Mouse (Mus musculus): ENCODE results near the gene Tbx1. TPM values are rescaled to one million over a fixed set of nuclear protein-coding genes. Genes with fewer than 3 reads are reported as not detected.

The Tbx1 gene
- polyA plus RNA-seq, 1 experiment from 2014 or later: 1.1 TPM

GRCm38 (mm10) chr16:18628948-18629340 is 38.5 kb upstream of the Tbx1 start:
- H3K9me3 ChIP-seq: no peaks in the 10 kb centered on the region
- no peak for ATAC-seq (ENCODE audit: insufficient read depth, low FRiP score, low read depth)
- H3K9ac ChIP-seq: peak overlapping the region; percentile 73
- no peaks in the 10 kb centered on the region for H3K36me3 ChIP-seq
- WGBS: 36% methylated on average over 2 of the region's 2 CpGs
- H3K27ac ChIP-seq: no peak overlapping the region
- peaks cover 28% of the 10 kb centered on the region for H3K4me1 ChIP-seq
- peak overlapping the region; percentile 91 for H3K4me2 ChIP-seq
- H3K4me3 ChIP-seq (replicated peaks): peak overlapping the region; percentile 73
- H3K27me3 ChIP-seq (replicated peaks): peaks cover 25% of the 10 kb centered on the region

DNA sequence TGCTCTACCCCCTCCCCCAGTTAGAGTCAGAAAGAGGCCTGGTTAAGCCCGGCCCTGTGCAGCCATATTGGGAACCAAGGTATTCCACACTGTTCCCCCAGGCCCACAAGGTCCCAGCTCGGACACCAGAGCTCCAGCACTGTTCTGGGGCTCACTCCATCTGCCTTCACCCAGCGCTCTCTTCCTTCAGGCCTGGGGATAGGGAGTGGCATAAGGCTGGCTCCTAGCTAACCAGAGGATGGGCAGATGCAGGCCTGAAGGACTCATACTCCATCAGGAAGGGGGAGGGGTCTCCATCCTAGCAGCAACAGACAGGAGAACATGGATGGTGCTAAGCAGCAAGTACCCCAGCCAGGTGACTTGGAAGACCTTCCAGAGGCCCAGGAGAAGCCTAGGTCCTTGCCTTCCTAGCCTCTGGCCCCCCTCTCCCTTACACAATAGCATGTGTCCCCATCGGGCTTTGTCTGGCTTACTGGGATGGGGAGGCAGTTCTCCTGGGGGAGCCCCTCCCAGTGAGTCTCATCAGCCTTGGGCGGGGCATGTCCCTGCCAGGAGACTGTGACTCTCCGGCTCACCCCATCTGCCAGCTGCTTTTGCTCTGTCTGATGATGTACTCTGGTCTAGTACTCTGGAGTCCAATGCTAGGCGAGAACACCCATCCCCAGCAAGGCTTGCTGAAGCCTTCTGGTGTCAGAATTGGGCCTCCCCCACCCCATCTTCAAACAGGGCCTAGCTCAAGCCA is 37.9 kb upstream of the Tbx1 start:
- H3K9ac ChIP-seq: no peak overlapping the region
- H3K4me1 ChIP-seq: peaks cover 28% of the 10 kb centered on the region
- H3K27ac ChIP-seq: no peak overlapping the region
- peak overlapping the region; percentile 73 for H3K4me3 ChIP-seq (replicated peaks)
- no peak for ATAC-seq (ENCODE audit: insufficient read depth, low FRiP score, low read depth)
- H3K27me3 ChIP-seq (replicated peaks): peaks cover 31% of the 10 kb centered on the region
- H3K4me2 ChIP-seq: peak overlapping the region; percentile 91
- no peaks in the 10 kb centered on the region for H3K9me3 ChIP-seq
- 68% methylated on average over 7 of the region's 7 CpGs for WGBS
- no peaks in the 10 kb centered on the region for H3K36me3 ChIP-seq

DNA sequence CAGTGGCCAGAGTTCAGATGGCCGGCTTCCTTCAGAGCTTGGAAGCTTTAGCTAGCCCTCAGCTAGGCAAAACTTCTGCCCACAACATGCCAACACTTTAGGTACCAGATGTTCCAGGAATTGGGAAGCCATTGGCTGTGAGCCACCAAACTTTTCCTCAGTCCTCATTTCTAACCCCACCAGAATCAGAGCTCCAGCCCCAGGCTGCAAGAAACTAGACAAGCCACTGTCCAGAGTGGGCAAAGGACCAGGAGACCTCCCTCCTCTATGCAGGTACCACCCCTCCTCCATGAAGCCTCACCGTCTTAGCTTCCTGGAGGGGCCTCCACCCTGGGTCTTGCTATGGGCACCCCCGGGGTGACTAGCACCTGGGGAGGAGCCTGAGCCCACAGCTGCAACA is 36.7 kb upstream of the Tbx1 start:
- WGBS: 61% methylated on average over 3 of the region's 3 CpGs
- H3K4me3 ChIP-seq (replicated peaks): peak overlapping the region; percentile 53; the same call in 1 of the 2 replicates
- H3K9ac ChIP-seq: no peak overlapping the region
- ATAC-seq (ENCODE audit: insufficient read depth, low FRiP score, low read depth): no peak
- H3K9me3 ChIP-seq: no peaks in the 10 kb centered on the region
- no peak overlapping the region for H3K27ac ChIP-seq
- H3K4me2 ChIP-seq: no peak overlapping the region
- H3K36me3 ChIP-seq: no peaks in the 10 kb centered on the region
- peaks cover 28% of the 10 kb centered on the region for H3K4me1 ChIP-seq
- peaks cover 43% of the 10 kb centered on the region for H3K27me3 ChIP-seq (replicated peaks)

GRCm38 (mm10) chr16:18626376-18626878 is 36.0 kb upstream of the Tbx1 start, which contains the start of gene Gm49601:
Gene Gm49601 (minus strand): TSS chr16:18626427.
- Histone ChIP-seq H3K36me3 (no peaks in the 10 kb centered on the region), H3K4me1 (peaks cover 35% of the 10 kb centered on the region), H3K4me2 (peak within 1 kb of the TSS; percentile 92), H3K9ac (peak within 1 kb of the TSS; percentile 29), H3K4me3 (replicated peaks) (peak within 1 kb of the TSS; percentile 53), H3K9me3 (no peaks in the 10 kb centered on the region), H3K27me3 (replicated peaks) (peaks cover 50% of the 10 kb centered on the region), H3K27ac (no peak within 1 kb of the TSS)
- WGBS: under 1% methylated on average over 65 of the region's 65 CpGs
- peak; percentile 47; the same call in 1 of the 2 replicates for ATAC-seq (ENCODE audit: insufficient read depth, low FRiP score, low read depth)

DNA sequence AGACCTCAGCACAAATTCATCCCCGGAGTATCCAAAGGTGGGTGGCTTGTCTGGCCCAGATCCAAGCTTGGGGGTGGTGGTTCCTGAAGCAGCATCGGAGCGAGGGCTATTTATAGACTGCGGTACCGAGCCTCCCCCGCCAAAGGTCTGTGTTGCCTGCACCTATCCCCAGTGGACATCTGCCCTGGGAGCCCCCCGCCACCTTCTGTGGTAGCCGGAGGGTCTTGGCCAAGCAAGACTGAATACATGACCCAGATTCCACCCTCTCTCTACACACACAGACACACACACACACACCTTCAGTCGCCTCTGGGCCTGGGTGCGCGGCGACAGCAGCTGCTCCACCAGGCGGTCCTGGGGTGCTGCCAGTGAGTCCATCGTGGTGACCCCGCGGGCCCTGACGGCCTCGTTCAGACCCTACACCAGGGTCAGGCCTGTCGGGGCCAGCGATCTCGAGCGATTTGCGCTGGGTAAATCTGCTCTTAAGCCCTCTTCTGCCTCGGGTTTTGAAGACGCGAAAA is 35.4 kb upstream of the Tbx1 start:
- ATAC-seq (ENCODE audit: insufficient read depth, low FRiP score, low read depth): no peak
- H3K4me3 ChIP-seq (replicated peaks): peak overlapping the region; percentile 53
- 0 out of 2 replicates have a peak overlapping the region, but pooled peaks have one; percentile 29 for H3K9ac ChIP-seq
- H3K27ac ChIP-seq: no peak overlapping the region
- peaks cover 40% of the 10 kb centered on the region for H3K4me1 ChIP-seq
- WGBS: 23% methylated on average over 26 of the region's 26 CpGs
- H3K27me3 ChIP-seq (replicated peaks): peaks cover 56% of the 10 kb centered on the region
- H3K36me3 ChIP-seq: no peaks in the 10 kb centered on the region
- H3K9me3 ChIP-seq: no peaks in the 10 kb centered on the region
- H3K4me2 ChIP-seq: peak overlapping the region; percentile 92

- Histone ChIP-seq H3K4me1 (peaks cover 46% of the 10 kb centered on the region), H3K27ac (no peak overlapping the region), H3K9ac (no peak overlapping the region), H3K4me3 (replicated peaks) (no peak overlapping the region), H3K9me3 (no peaks in the 10 kb centered on the region), H3K4me2 (no peak overlapping the region), H3K27me3 (replicated peaks) (peaks cover 63% of the 10 kb centered on the region), H3K36me3 (no peaks in the 10 kb centered on the region)
- no peak for ATAC-seq (ENCODE audit: insufficient read depth, low FRiP score, low read depth)
- WGBS: 64% methylated on average over 14 of the region's 14 CpGs
Measured at GRCm38 (mm10) chr16:18625097-18625496, 34.6 kb upstream of the Tbx1 start.

- no peak overlapping the region for H3K4me3 ChIP-seq (replicated peaks)
- no peaks in the 10 kb centered on the region for H3K9me3 ChIP-seq
- H3K9ac ChIP-seq: no peak overlapping the region
- no peak overlapping the region for H3K27ac ChIP-seq
- H3K4me1 ChIP-seq: peaks cover 46% of the 10 kb centered on the region
- H3K4me2 ChIP-seq: no peak overlapping the region
- H3K36me3 ChIP-seq: no peaks in the 10 kb centered on the region
- peaks cover 68% of the 10 kb centered on the region for H3K27me3 ChIP-seq (replicated peaks)
- ATAC-seq (ENCODE audit: insufficient read depth, low FRiP score, low read depth): no peak
- WGBS: 63% methylated on average over 15 of the region's 15 CpGs
Measured at GRCm38 (mm10) chr16:18624641-18625040, 34.2 kb upstream of the Tbx1 start.

DNA sequence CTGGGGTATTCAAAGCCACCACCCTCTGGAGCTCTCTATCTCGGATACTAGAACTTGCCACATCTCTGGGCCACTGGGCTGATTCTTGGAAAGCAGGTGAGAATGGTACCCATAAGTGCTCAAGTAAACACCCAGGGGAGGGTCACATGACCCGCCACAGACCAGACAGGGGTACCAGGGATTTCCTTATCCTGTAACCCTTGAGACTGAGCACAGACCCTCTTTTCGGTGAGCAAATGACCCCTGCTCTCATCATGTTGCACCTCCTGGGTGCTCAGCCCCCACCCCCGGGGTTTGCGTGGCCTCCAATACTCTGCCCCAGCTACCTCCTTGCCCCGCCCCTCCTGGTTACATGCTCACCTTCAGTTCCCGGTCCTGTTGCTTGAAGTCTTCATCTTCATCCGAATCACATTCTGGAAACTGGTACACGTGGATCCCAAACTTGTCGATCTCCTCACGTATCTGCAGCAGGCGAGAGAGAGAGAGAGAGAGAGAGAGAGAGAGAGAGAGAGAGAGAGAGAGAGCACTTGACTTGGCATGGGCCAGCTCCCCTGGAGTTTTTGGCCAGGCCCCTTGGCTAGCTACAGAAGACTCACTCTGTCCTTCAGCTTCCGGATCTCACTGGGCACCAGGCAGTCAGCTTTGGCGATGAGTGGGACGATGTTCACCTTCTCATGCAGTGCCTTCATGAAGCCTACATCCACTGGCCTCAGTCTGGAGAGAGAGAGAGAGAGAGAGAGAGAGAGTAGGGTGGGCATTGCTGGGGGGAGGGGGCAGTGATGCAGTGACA is 33.5 kb upstream of the Tbx1 start:
- Histone ChIP-seq H3K9ac (no peak overlapping the region), H3K36me3 (no peaks in the 10 kb centered on the region), H3K27ac (no peak overlapping the region), H3K27me3 (replicated peaks) (peaks cover 75% of the 10 kb centered on the region), H3K4me2 (no peak overlapping the region), H3K9me3 (no peaks in the 10 kb centered on the region), H3K4me3 (replicated peaks) (no peak overlapping the region), H3K4me1 (peaks cover 41% of the 10 kb centered on the region)
- ATAC-seq (ENCODE audit: insufficient read depth, low FRiP score, low read depth): no peak
- 69% methylated on average over 15 of the region's 15 CpGs for WGBS

GRCm38 (mm10) chr16:18622916-18623750 is 32.7 kb upstream of the Tbx1 start:
- Histone ChIP-seq H3K36me3 (no peaks in the 10 kb centered on the region), H3K27me3 (replicated peaks) (peaks cover 83% of the 10 kb centered on the region), H3K9me3 (no peaks in the 10 kb centered on the region), H3K4me3 (replicated peaks) (no peak overlapping the region), H3K9ac (no peak overlapping the region), H3K27ac (no peak overlapping the region), H3K4me2 (no peak overlapping the region), H3K4me1 (peaks cover 34% of the 10 kb centered on the region)
- WGBS: 62% methylated on average over 29 of the region's 29 CpGs
- ATAC-seq (ENCODE audit: insufficient read depth, low FRiP score, low read depth): no peak

- H3K27me3 ChIP-seq (replicated peaks): peaks cover 84% of the 10 kb centered on the region
- H3K36me3 ChIP-seq: no peaks in the 10 kb centered on the region
- H3K4me3 ChIP-seq (replicated peaks): peak within 1 kb of the TSS; percentile 47
- WGBS: 31% methylated on average over 17 of the region's 17 CpGs
- H3K27ac ChIP-seq: no peak within 1 kb of the TSS
- no peak within 1 kb of the TSS for H3K9ac ChIP-seq
- H3K4me2 ChIP-seq: peak within 1 kb of the TSS; percentile 97
- H3K4me1 ChIP-seq: peaks cover 35% of the 10 kb centered on the region
- no peaks in the 10 kb centered on the region for H3K9me3 ChIP-seq
- no peak for ATAC-seq (ENCODE audit: insufficient read depth, low FRiP score, low read depth)
Measured at GRCm38 (mm10) chr16:18622019-18622418, 31.5 kb upstream of the Tbx1 start, which contains the start of gene Gp1bb. Gene Gp1bb (minus strand): TSS chr16:18622403.

- Histone ChIP-seq H3K4me2 (peak overlapping the region; percentile 97), H3K9ac (no peak overlapping the region), H3K36me3 (no peaks in the 10 kb centered on the region), H3K4me3 (replicated peaks) (peak overlapping the region; percentile 47), H3K9me3 (no peaks in the 10 kb centered on the region), H3K27ac (no peak overlapping the region), H3K4me1 (peaks cover 31% of the 10 kb centered on the region), H3K27me3 (replicated peaks) (peaks cover 80% of the 10 kb centered on the region)
- no peak for ATAC-seq (ENCODE audit: insufficient read depth, low FRiP score, low read depth)
- 9% methylated on average over 38 of the region's 38 CpGs for WGBS
Measured at GRCm38 (mm10) chr16:18621362-18622001, 31.0 kb upstream of the Tbx1 start.

Measured in stomach, embryonic 15.5 days (tissue).